Mouse (Mus musculus) megakaryocyte-erythroid progenitor cell, adult 5 weeks (primary cell): ENCODE data around the gene Srxn1. TPM values are rescaled to one million over a fixed set of nuclear protein-coding genes. Genes with fewer than 3 reads are reported as not detected.

Source experiments
- polyA plus RNA-seq: library from polyadenylated mRNA; stranded (reverse); fragments of >175 nt; gene quantifications from 2 replicates; pipeline ENCODE4 v1.2.3, GENCODE M21; 2012

Srxn1 gene
- 3.9 and 5.3 TPM in 2 replicates for polyA plus RNA-seq

GRCm38 (mm10) chr2:152105318-152106224, at the start of gene Srxn1:
Srxn1 (plus strand) TSS chr2:152105516.

GRCm38 (mm10) chr2:152080685-152081541, 24.4 kb upstream of the Srxn1 start, which contains the start of gene Scrt2:
Scrt2 (plus strand) TSS chr2:152081529.

GRCm38 (mm10) chr2:152143279-152144157, 38.2 kb downstream of the Srxn1 start, which contains the start of gene Tcf15:
Tcf15 (plus strand) TSS chr2:152143561.

Other genes starting within 250 kb of the Srxn1 start
- not detected in 2 replicates for gene Angpt4, start 194.3 kb upstream of the Srxn1 start, polyA plus RNA-seq
- 79.6 and 85.5 TPM in 2 replicates for gene Fam110a, start 125.3 kb upstream of the Srxn1 start, polyA plus RNA-seq
- 0.37 and 0.39 TPM in 2 replicates for gene Slc52a3, start 109.0 kb upstream of the Srxn1 start, polyA plus RNA-seq
- gene Scrt2, start 24.0 kb upstream of the Srxn1 start, polyA plus RNA-seq = not detected in 2 replicates
- 2.9 and 4.3 TPM in 2 replicates for gene Tcf15, start 38.0 kb downstream of the Srxn1 start, polyA plus RNA-seq
- 9.7 and 9.8 TPM in 2 replicates for gene Csnk2a1, start 121.3 kb downstream of the Srxn1 start, polyA plus RNA-seq
- gene Tbc1d20, start 188.3 kb downstream of the Srxn1 start, polyA plus RNA-seq = 10.6 and 17.0 TPM in 2 replicates
- 217 and 239 TPM in 2 replicates for gene Rbck1, start 227.1 kb downstream of the Srxn1 start, polyA plus RNA-seq
- gene Trib3, start 238.5 kb downstream of the Srxn1 start, polyA plus RNA-seq = 1.9 and 4.1 TPM in 2 replicates